Mouse (Mus musculus): ENCODE measurements at regions not wholly inside any gene's neighbourhood (a gene's known extent, or its start where the extent isn't known, plus 50 kb on each side); places are given as distances from the start of the nearest gene placed in this dataset.

DNA sequence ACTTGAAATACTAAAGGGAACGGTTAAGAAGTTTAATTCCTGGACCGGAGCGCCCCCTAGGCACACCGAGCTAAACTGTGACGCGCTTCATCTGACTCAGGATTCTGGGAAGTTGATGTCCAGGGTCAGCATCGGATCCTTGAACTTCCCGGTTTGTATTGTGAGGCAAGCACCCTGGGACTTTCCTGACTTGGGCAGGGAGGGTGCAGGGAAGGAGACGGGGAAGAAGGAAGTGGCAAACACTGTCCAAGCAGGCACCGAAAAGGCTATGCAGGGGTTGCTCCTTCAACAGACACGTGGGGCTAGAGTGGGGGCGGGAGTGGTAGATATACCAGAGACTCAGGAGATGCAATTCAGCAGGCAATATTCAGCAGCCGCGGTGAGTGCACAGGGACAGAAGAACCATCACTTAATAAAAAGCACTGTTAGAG lies 132.7 kb upstream of the Teddm2 start:
- no peak for TF ChIP-seq CTCF (IDR thresholded peaks at IDR 0.05; ENCODE audit: borderline replicate concordance, control insufficient read depth, extremely low read depth, insufficient read depth, low read length, poor library complexity)
- TF ChIP-seq POLR2A (IDR thresholded peaks at IDR 0.05; ENCODE audit: control insufficient read depth, extremely low read depth, insufficient read depth, low read length, poor library complexity) = no peak
- Histone ChIP-seq H3K4me3 (ENCODE audit: control insufficient read depth, insufficient read depth, low read length) (no peak overlapping the region), H3K4me1 (replicated peaks; ENCODE audit: control insufficient read depth, insufficient read depth, low read length) (peaks cover 8% of the 10 kb centered on the region), H3K27me3 (ENCODE audit: control insufficient read depth, insufficient read depth, low read length) (no peaks in the 10 kb centered on the region), H3K36me3 (ENCODE audit: control insufficient read depth, insufficient read depth, low read length) (no peaks in the 10 kb centered on the region), H3K27ac (ENCODE audit: control insufficient read depth, insufficient read depth, low read length) (no peak overlapping the region)
- 8% methylated on average over 14 of the region's 14 CpGs for WGBS
- peak; percentile 33 for DNase-seq

GRCm38 (mm10) chr1:154033958-154034606 lies 134.1 kb upstream of the Teddm2 start:
- DNase-seq = peak; percentile 5
- WGBS = 21% methylated on average over 13 of the region's 13 CpGs
- Histone ChIP-seq H3K27me3 (ENCODE audit: control insufficient read depth, insufficient read depth, low read length) (no peaks in the 10 kb centered on the region), H3K36me3 (ENCODE audit: control insufficient read depth, insufficient read depth, low read length) (no peaks in the 10 kb centered on the region), H3K27ac (ENCODE audit: control insufficient read depth, insufficient read depth, low read length) (no peak overlapping the region), H3K4me1 (replicated peaks; ENCODE audit: control insufficient read depth, insufficient read depth, low read length) (peaks cover 8% of the 10 kb centered on the region), H3K4me3 (ENCODE audit: control insufficient read depth, insufficient read depth, low read length) (no peak overlapping the region)
- TF ChIP-seq POLR2A (IDR thresholded peaks at IDR 0.05; ENCODE audit: control insufficient read depth, extremely low read depth, insufficient read depth, low read length, poor library complexity) = no peak

GRCm38 (mm10) chr1:154036729-154037270 lies 136.8 kb upstream of the Teddm2 start:
- Histone ChIP-seq H3K4me3 (ENCODE audit: control insufficient read depth, insufficient read depth, low read length) (no peak overlapping the region), H3K27me3 (ENCODE audit: control insufficient read depth, insufficient read depth, low read length) (no peaks in the 10 kb centered on the region), H3K4me1 (replicated peaks; ENCODE audit: control insufficient read depth, insufficient read depth, low read length) (peaks cover 8% of the 10 kb centered on the region), H3K36me3 (ENCODE audit: control insufficient read depth, insufficient read depth, low read length) (no peaks in the 10 kb centered on the region), H3K27ac (ENCODE audit: control insufficient read depth, insufficient read depth, low read length) (no peak overlapping the region)
- WGBS = 86% methylated on average over 4 of the region's 4 CpGs
- TF ChIP-seq POLR2A (IDR thresholded peaks at IDR 0.05; ENCODE audit: control insufficient read depth, extremely low read depth, insufficient read depth, low read length, poor library complexity) = no peak
- no peak for TF ChIP-seq CTCF (IDR thresholded peaks at IDR 0.05; ENCODE audit: borderline replicate concordance, control insufficient read depth, extremely low read depth, insufficient read depth, low read length, poor library complexity)
- DNase-seq = no peak

DNA sequence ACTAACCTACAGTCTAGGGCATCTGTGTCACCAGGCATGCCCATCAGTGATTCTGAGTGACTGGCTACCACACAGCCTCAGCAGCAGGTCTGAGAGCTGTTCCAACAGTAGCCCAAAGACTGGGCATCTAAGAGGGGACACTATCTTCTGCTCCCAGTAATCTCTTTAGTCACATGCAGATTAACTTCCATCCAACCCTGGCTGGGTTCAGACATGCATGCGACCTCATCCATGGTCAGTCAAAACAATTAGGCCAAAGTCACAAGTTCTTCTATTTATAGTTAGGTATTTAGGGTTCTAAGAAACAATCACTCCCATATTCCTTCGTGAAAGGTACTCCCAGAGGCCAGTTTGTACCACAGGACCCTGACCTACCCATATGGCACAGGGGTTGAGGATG lies 138.2 kb upstream of the Teddm2 start:
- no peak for DNase-seq
- no peak overlapping the region for H3K27ac ChIP-seq (ENCODE audit: control insufficient read depth, insufficient read depth, low read length)
- no peaks in the 10 kb centered on the region for H3K27me3 ChIP-seq (ENCODE audit: control insufficient read depth, insufficient read depth, low read length)
- no peaks in the 10 kb centered on the region for H3K36me3 ChIP-seq (ENCODE audit: control insufficient read depth, insufficient read depth, low read length)
- 93% methylated on average over 2 of the region's 2 CpGs for WGBS
- no peak for TF ChIP-seq CTCF (IDR thresholded peaks at IDR 0.05; ENCODE audit: borderline replicate concordance, control insufficient read depth, extremely low read depth, insufficient read depth, low read length, poor library complexity)
- peaks cover 4% of the 10 kb centered on the region; the same call in 1 of the 2 replicates for H3K4me1 ChIP-seq (replicated peaks; ENCODE audit: control insufficient read depth, insufficient read depth, low read length)
- H3K4me3 ChIP-seq (ENCODE audit: control insufficient read depth, insufficient read depth, low read length) = no peak overlapping the region

DNA sequence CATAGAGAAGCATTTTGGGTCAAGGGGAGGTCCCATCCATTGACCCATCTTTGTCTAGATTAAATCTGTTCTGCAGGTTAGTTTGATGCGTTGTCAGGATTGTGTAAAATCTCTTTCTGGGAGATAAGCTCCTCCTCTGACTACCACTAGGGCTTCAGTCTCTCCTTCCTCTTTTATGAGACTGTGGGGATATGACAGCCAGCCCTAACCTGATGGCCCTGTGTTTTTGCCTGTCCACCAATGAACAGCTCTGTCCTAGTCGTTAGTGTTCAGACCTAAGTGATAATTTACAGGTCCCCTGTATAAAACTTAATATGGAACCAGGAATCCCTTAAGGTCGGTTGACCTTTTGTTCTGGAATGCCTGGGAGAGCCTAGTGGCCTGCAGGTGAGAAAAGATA lies 140.9 kb upstream of the Teddm2 start:
- Histone ChIP-seq H3K4me3 (ENCODE audit: control insufficient read depth, insufficient read depth, low read length) (no peak overlapping the region), H3K36me3 (ENCODE audit: control insufficient read depth, insufficient read depth, low read length) (no peaks in the 10 kb centered on the region), H3K27ac (ENCODE audit: control insufficient read depth, insufficient read depth, low read length) (no peak overlapping the region), H3K4me1 (replicated peaks; ENCODE audit: control insufficient read depth, insufficient read depth, low read length) (no peaks in the 10 kb centered on the region), H3K27me3 (ENCODE audit: control insufficient read depth, insufficient read depth, low read length) (no peaks in the 10 kb centered on the region)
- TF ChIP-seq CTCF (IDR thresholded peaks at IDR 0.05; ENCODE audit: borderline replicate concordance, control insufficient read depth, extremely low read depth, insufficient read depth, low read length, poor library complexity) = no peak
- TF ChIP-seq POLR2A (IDR thresholded peaks at IDR 0.05; ENCODE audit: control insufficient read depth, extremely low read depth, insufficient read depth, low read length, poor library complexity) = no peak
- DNase-seq = no peak
- WGBS = 56% methylated on average over 3 of the region's 3 CpGs

- TF ChIP-seq POLR2A (IDR thresholded peaks at IDR 0.05; ENCODE audit: control insufficient read depth, extremely low read depth, insufficient read depth, low read length, poor library complexity) (no peak), CTCF (IDR thresholded peaks at IDR 0.05; ENCODE audit: borderline replicate concordance, control insufficient read depth, extremely low read depth, insufficient read depth, low read length, poor library complexity) (no peak)
- Histone ChIP-seq H3K4me3 (ENCODE audit: control insufficient read depth, insufficient read depth, low read length) (no peak overlapping the region), H3K27ac (ENCODE audit: control insufficient read depth, insufficient read depth, low read length) (no peak overlapping the region), H3K4me1 (replicated peaks; ENCODE audit: control insufficient read depth, insufficient read depth, low read length) (no peaks in the 10 kb centered on the region), H3K36me3 (ENCODE audit: control insufficient read depth, insufficient read depth, low read length) (no peaks in the 10 kb centered on the region), H3K27me3 (ENCODE audit: control insufficient read depth, insufficient read depth, low read length) (no peaks in the 10 kb centered on the region)
- WGBS = 89% methylated on average over 2 of the region's 2 CpGs
- DNase-seq = no peak
Observed at GRCm38 (mm10) chr1:154042956-154043355, 142.9 kb upstream of the Teddm2 start.

DNA sequence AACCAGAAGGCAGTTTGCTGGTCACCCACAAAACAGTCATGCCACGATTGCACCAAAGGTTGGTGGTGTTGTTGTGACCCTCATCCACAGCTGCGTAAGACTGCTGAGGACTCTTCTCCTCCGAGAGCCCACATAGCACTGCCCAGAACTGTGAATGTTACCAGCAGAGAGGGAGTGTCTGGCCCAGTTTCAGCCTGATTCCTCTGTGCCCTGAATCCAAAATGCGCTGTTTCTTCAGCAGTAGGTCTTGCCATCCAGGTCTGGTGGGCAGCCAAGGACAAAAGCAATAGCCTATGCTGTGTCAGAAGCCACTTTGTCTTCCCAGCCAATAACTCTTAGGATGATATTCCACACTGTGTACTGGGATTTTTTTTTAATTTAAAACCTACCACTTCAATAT lies 144.7 kb upstream of the Teddm2 start:
- Histone ChIP-seq H3K4me3 (ENCODE audit: control insufficient read depth, insufficient read depth, low read length) (no peak overlapping the region), H3K4me1 (replicated peaks; ENCODE audit: control insufficient read depth, insufficient read depth, low read length) (no peaks in the 10 kb centered on the region), H3K36me3 (ENCODE audit: control insufficient read depth, insufficient read depth, low read length) (no peaks in the 10 kb centered on the region), H3K27ac (ENCODE audit: control insufficient read depth, insufficient read depth, low read length) (no peak overlapping the region), H3K27me3 (ENCODE audit: control insufficient read depth, insufficient read depth, low read length) (no peaks in the 10 kb centered on the region)
- TF ChIP-seq POLR2A (IDR thresholded peaks at IDR 0.05; ENCODE audit: control insufficient read depth, extremely low read depth, insufficient read depth, low read length, poor library complexity) (no peak), CTCF (IDR thresholded peaks at IDR 0.05; ENCODE audit: borderline replicate concordance, control insufficient read depth, extremely low read depth, insufficient read depth, low read length, poor library complexity) (no peak)
- no peak for DNase-seq
- WGBS = 90% methylated on average over 4 of the region's 4 CpGs

Measured in thymus, adult 2 months (tissue).